Mouse (Mus musculus) lung, embryonic 15.5 days (tissue): ENCODE data around the gene Lalba. TPM values are rescaled to one million over a fixed set of nuclear protein-coding genes. Genes with fewer than 3 reads are reported as not detected.

Experiments
- ATAC-seq: fragments of 200-750 bp; cut with Nextera tagmentation; 2 replicates; pipeline ENCODE4 v1.8.0; 2017; ENCODE audit warnings: moderate number of reproducible peaks, borderline replicate concordance; ENCODE audit not compliant: low FRiP score, low TSS enrichment; ENCODE audit errors: extremely low read depth
- H3K27ac ChIP-seq: fragments of 300-500 bp; sonication (generic); 2 replicates; pipeline ENCODE4 v1.5.1; 2015; ENCODE audit warnings: moderate library complexity, mild to moderate bottlenecking, inconsistent platforms
- H3K27me3 ChIP-seq: fragments of 300-500 bp; sonication (generic); 2 replicates; pipeline ENCODE4 v1.6.1; 2015; ENCODE audit warnings: inconsistent platforms
- H3K36me3 ChIP-seq: fragments of 300-500 bp; sonication (generic); 2 replicates; pipeline ENCODE4 v1.6.1; 2015; ENCODE audit warnings: inconsistent platforms
- H3K4me1 ChIP-seq: fragments of 300-500 bp; sonication (generic); 2 replicates; pipeline ENCODE4 v1.6.1; 2015; ENCODE audit warnings: inconsistent platforms
- H3K4me2 ChIP-seq: fragments of 300-500 bp; sonication (generic); 2 replicates; pipeline ENCODE4 v1.6.1; 2015; ENCODE audit warnings: inconsistent platforms, mild to moderate bottlenecking, moderate library complexity
- H3K4me3 ChIP-seq: fragments of 300-500 bp; sonication (generic); 2 replicates; pipeline ENCODE4 v1.5.1; 2015; ENCODE audit warnings: mild to moderate bottlenecking, inconsistent platforms
- H3K9ac ChIP-seq: fragments of 300-500 bp; sonication (generic); 2 replicates; pipeline ENCODE4 v1.6.1; 2015; ENCODE audit warnings: inconsistent platforms
- H3K9me3 ChIP-seq: fragments of 300-500 bp; sonication (generic); 2 replicates; pipeline ENCODE4 v1.6.1; 2016; ENCODE audit warnings: inconsistent platforms
- WGBS: fragments of 180-500 bp; shearing (Covaris S2); methylation state at CpG from one replicate; pipeline ENCODE4 v1.1.7; 2015; 5-methylcytosine and 5-hydroxymethylcytosine counted together
- polyA plus RNA-seq: library from polyadenylated mRNA; unstranded; fragments of >200 nt; fragmentation: Nextera tagmentation; extraction: Ambion mirVana; gene quantifications from 2 replicates; pipeline ENCODE4 v1.2.1, GENCODE M21; 2015

Gene Lalba
- polyA plus RNA-seq, 1 experiment from 2014 or later = 0.40 TPM

GRCm38 (mm10) chr15:98512232-98512631, 29.7 kb upstream of the Lalba start:
- Histone ChIP-seq H3K27ac (no peak overlapping the region), H3K36me3 (no peaks in the 10 kb centered on the region), H3K4me3 (no peak overlapping the region), H3K4me1 (peaks cover 14% of the 10 kb centered on the region), H3K9ac (no peak overlapping the region), H3K27me3 (no peaks in the 10 kb centered on the region), H3K9me3 (no peaks in the 10 kb centered on the region), H3K4me2 (no peak overlapping the region)
- WGBS = 46% methylated on average over 8 of the region's 8 CpGs
- ATAC-seq = no peak

DNA sequence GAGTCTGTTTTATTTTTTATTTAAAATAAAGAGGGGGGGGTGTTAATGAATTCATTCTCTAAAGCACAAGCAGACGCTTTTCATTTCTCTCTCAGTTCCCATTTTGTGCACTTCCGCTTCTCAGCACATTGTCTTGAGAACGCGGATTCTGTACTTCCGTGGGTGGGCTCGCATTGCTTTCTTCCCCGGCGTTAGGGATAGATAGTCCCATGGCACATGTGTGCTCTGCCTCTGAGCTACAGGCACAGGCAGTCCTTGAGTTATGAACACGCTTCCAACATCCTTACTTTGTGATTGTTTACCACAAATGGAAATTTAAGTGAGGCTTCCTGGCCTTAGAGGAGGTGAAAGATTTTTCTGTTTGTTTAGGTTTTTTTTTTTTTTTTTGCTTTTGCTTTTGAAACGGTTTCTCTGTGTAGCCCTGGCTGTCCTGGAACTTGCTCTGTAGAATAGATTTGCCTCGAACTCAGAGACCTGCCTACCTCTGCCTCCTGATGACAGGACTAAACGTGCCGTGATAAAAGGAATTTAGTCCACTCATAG, 28.9 kb upstream of the Lalba start:
- peaks cover 14% of the 10 kb centered on the region for H3K4me1 ChIP-seq
- 54% methylated on average over 13 of the region's 13 CpGs for WGBS
- H3K27me3 ChIP-seq = no peaks in the 10 kb centered on the region
- H3K9ac ChIP-seq = no peak overlapping the region
- peak overlapping the region; percentile 0; the same call in 1 of the 2 replicates for H3K4me2 ChIP-seq
- no peak for ATAC-seq
- no peaks in the 10 kb centered on the region for H3K9me3 ChIP-seq
- H3K36me3 ChIP-seq = no peaks in the 10 kb centered on the region
- no peak overlapping the region for H3K4me3 ChIP-seq
- H3K27ac ChIP-seq = no peak overlapping the region

- H3K4me3 ChIP-seq = peak overlapping the region; percentile 21; the same call in 1 of the 2 replicates
- 24% methylated on average over 25 of the region's 25 CpGs for WGBS
- no peaks in the 10 kb centered on the region for H3K27me3 ChIP-seq
- no peak overlapping the region for H3K27ac ChIP-seq
- H3K4me2 ChIP-seq = peak overlapping the region; percentile 58
- 0 out of 2 replicates have a peak overlapping the region, but pooled peaks have one; percentile 19 for H3K9ac ChIP-seq
- peak; percentile 25; the same call in 1 of the 2 replicates for ATAC-seq
- H3K9me3 ChIP-seq = no peaks in the 10 kb centered on the region
- peaks cover 14% of the 10 kb centered on the region for H3K4me1 ChIP-seq
- no peaks in the 10 kb centered on the region for H3K36me3 ChIP-seq
Observed at GRCm38 (mm10) chr15:98510438-98511385, 28.2 kb upstream of the Lalba start.

DNA sequence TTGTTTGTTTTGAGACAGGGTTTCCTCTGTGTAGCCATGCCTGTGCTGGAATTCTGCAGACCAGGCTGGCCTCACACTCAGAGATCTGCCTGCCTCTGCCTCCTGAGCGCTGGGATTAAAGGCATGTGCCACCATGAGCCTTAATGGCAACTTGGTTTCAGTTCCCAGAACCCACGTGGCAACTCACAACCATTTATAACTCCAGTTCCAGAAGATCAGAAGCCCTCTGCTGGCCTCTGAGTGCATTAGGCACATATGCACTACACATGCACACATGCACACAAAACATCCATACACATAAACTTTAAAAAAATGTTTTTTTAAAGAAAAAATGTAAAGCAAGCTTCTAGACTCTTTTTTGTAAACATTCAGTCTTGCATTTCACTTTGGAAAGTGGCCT, 26.9 kb upstream of the Lalba start:
- H3K27ac ChIP-seq = no peak overlapping the region
- no peaks in the 10 kb centered on the region for H3K36me3 ChIP-seq
- no peak for ATAC-seq
- H3K9me3 ChIP-seq = no peaks in the 10 kb centered on the region
- H3K4me3 ChIP-seq = no peak overlapping the region
- H3K4me1 ChIP-seq = peaks cover 14% of the 10 kb centered on the region
- no peaks in the 10 kb centered on the region for H3K27me3 ChIP-seq
- WGBS = 51% methylated on average over 2 of the region's 2 CpGs
- no peak overlapping the region for H3K4me2 ChIP-seq
- no peak overlapping the region for H3K9ac ChIP-seq

DNA sequence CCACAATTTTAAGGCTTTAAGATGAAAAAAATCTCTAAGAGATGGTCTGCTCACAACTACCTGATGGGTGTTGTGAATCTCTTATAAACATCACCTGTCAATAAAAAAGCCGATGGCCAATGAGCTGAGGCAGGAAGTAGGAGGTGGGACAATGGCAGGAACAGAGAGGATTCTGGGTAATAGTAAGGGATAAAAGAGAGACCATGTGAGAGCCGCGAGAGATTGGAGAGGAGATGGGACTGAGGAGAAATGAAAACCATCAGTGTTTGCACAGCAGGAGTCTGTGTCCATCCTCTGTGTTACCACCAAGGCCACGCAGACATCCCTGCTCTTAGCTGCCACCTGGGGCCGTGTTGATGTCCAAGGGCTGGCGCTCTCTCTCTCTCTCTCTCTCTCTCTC, 24.8 kb upstream of the Lalba start:
- H3K36me3 ChIP-seq = no peaks in the 10 kb centered on the region
- WGBS = 85% methylated on average over 5 of the region's 6 CpGs
- ATAC-seq = no peak

DNA sequence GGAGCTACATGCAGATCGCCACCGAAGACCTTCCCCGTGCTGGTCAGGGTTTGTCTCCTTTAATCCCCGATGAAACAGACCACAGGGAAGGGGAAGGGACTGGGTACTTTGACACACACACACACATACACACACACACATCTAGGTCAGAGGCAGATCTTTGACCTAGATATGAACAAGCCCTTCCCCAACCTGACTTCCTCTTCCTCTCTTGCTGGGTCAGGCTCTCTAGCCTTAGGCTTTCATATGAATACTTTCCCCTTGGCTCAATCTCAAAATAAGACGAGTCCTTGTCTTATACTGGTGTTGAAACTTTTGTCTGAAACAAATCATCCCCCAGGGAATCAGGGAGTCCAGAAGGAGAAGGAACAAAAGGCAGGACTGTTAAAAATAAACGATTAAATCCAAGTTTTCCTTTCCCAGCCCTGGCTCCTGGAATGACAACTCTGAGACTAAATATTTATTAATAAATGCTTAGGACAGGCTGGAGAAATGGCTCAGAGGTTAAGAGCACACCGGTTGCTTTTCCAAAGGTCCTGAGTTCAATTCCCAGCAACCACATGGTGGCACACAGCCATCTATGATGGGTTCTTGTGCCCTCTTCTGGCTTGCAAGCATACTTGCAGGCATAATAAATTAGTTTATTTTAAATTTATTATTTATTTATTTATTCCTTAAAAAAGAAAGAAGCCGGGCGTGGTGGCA, 23.9 kb upstream of the Lalba start:
- H3K4me2 ChIP-seq = no peak overlapping the region
- H3K27ac ChIP-seq = no peak overlapping the region
- peaks cover 4% of the 10 kb centered on the region for H3K4me1 ChIP-seq
- WGBS = 71% methylated on average over 9 of the region's 9 CpGs
- H3K9me3 ChIP-seq = no peaks in the 10 kb centered on the region
- H3K27me3 ChIP-seq = no peaks in the 10 kb centered on the region
- no peaks in the 10 kb centered on the region for H3K36me3 ChIP-seq
- H3K4me3 ChIP-seq = no peak overlapping the region
- no peak overlapping the region for H3K9ac ChIP-seq
- no peak for ATAC-seq

More for the DNA sequence above, 24.8 kb upstream of the Lalba start:
- Histone ChIP-seq H3K4me1 (peaks cover 4% of the 10 kb centered on the region), H3K27ac (no peak overlapping the region), H3K4me3 (no peak overlapping the region), H3K9me3 (no peaks in the 10 kb centered on the region), H3K9ac (no peak overlapping the region), H3K27me3 (no peaks in the 10 kb centered on the region), H3K4me2 (no peak overlapping the region)

- Histone ChIP-seq H3K27ac (no peak overlapping the region), H3K9ac (no peak overlapping the region), H3K9me3 (no peaks in the 10 kb centered on the region), H3K4me1 (no peaks in the 10 kb centered on the region), H3K36me3 (no peaks in the 10 kb centered on the region), H3K4me3 (no peak overlapping the region), H3K27me3 (no peaks in the 10 kb centered on the region), H3K4me2 (no peak overlapping the region)
- ATAC-seq = no peak
- 13% methylated on average over 18 of the region's 18 CpGs for WGBS
Observed at GRCm38 (mm10) chr15:98504514-98504913, 22.0 kb upstream of the Lalba start.

DNA sequence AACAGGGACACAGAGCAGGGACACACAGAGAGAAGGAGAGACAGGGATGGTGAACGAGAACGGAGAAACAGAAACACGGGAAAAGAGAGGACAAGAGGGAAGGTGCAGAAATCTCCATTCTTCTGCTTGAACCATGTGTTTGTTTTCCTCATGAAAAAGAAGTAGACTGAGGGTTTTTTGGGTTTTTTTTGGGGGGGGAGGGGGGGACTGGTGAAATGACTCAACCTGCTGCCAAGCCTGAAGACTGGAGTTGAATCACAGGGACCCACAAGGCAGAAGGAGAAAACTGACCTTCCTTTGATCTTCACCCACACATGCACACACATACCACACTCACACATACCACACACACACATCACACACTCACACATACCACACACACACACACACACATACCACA, 20.8 kb upstream of the Lalba start:
- H3K4me1 ChIP-seq = no peaks in the 10 kb centered on the region
- no peak overlapping the region for H3K4me2 ChIP-seq
- H3K36me3 ChIP-seq = no peaks in the 10 kb centered on the region
- no peak overlapping the region for H3K4me3 ChIP-seq
- H3K27ac ChIP-seq = no peak overlapping the region
- WGBS = 73% methylated on average over 3 of the region's 3 CpGs
- H3K9me3 ChIP-seq = no peaks in the 10 kb centered on the region
- ATAC-seq = no peak
- no peak overlapping the region for H3K9ac ChIP-seq
- H3K27me3 ChIP-seq = no peaks in the 10 kb centered on the region

DNA sequence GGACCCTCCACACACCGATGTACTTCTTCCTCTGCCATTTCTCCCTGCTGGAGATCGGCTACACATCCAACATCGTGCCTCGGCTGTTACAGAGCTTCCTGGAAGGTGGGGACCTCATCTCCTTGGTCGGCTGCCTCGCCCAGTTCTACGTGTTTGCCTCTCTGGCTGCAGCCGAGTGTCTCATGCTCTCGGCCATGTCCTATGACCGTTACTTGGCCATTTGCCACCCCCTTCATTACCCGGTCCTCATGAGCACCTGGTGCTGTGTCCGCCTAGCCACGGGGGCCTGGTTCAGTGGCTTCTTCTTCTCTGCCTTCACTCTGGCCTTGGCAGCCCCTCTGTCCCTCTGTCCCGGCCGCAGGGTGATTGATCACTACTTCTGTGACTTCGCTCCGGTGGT, 15.1 kb upstream of the Lalba start:
- no peak for ATAC-seq
- no peak overlapping the region for H3K27ac ChIP-seq
- no peak overlapping the region for H3K4me3 ChIP-seq
- H3K27me3 ChIP-seq = no peaks in the 10 kb centered on the region
- 70% methylated on average over 17 of the region's 17 CpGs for WGBS
- no peak overlapping the region for H3K4me2 ChIP-seq
- H3K36me3 ChIP-seq = no peaks in the 10 kb centered on the region
- no peaks in the 10 kb centered on the region for H3K4me1 ChIP-seq
- no peaks in the 10 kb centered on the region for H3K9me3 ChIP-seq
- H3K9ac ChIP-seq = no peak overlapping the region

GRCm38 (mm10) chr15:98492102-98492501, 9.6 kb upstream of the Lalba start, which contains the start of gene Olfr279:
Olfr279 (plus strand) TSS chr15:98492402.
- Histone ChIP-seq H3K4me1 (no peaks in the 10 kb centered on the region), H3K27ac (no peak within 1 kb of the TSS), H3K4me3 (no peak within 1 kb of the TSS), H3K9ac (no peak within 1 kb of the TSS), H3K27me3 (no peaks in the 10 kb centered on the region), H3K4me2 (no peak within 1 kb of the TSS), H3K36me3 (no peaks in the 10 kb centered on the region), H3K9me3 (no peaks in the 10 kb centered on the region)
- WGBS = 55% methylated on average over 4 of the region's 4 CpGs
- ATAC-seq = no peak

DNA sequence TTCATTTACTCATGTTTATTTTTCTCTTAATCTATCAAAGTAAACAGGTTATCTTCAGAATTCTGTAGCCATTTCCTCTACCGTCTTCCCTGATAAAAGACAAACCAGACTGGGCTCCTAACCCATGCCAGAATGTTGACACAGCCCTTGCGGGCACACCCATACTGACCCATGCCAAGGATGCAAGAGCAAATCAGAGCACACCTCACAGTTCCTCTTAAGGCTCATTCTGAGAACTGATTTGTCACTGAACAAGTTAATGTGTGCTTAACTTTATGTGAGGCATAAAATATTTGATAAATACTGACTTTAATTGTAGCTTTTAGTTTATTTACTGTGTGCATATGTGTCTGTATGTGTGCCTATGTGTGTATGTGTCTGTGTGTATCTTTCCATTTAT, 8.8 kb upstream of the Lalba start:
- Histone ChIP-seq H3K9ac (no peak overlapping the region), H3K4me2 (no peak overlapping the region), H3K27me3 (no peaks in the 10 kb centered on the region), H3K9me3 (no peaks in the 10 kb centered on the region), H3K4me1 (no peaks in the 10 kb centered on the region), H3K36me3 (no peaks in the 10 kb centered on the region), H3K27ac (no peak overlapping the region), H3K4me3 (no peak overlapping the region)
- ATAC-seq = no peak
- 41% methylated on average over 2 of the region's 2 CpGs for WGBS
